Mouse (Mus musculus) liver, adult 2 months (tissue): ENCODE data around the gene Spint5. TPM values are rescaled to one million over a fixed set of nuclear protein-coding genes. Genes with fewer than 3 reads are reported as not detected.

ENCODE experiments used
- DNase-seq: peaks from one replicate; pipeline ENCODE4 v3.0.0-alpha.2; 2011; ENCODE audit warnings: low read depth, low spot score; ENCODE audit errors: extremely low read depth
- H3K27ac ChIP-seq: fragments of 200-500 bp; replicated peaks from 2 replicates; pipeline ENCODE4 v1.5.1; 2012; ENCODE audit warnings: low read depth, mild to moderate bottlenecking, control low read depth, inconsistent platforms, low read length; ENCODE audit not compliant: insufficient read depth
- H3K27me3 ChIP-seq: fragments of 200-500 bp; 2 replicates; pipeline ENCODE4 v1.6.1; 2012; ENCODE audit warnings: mild to moderate bottlenecking, moderate library complexity, low read length, inconsistent platforms; ENCODE audit not compliant: control insufficient read depth, insufficient read depth
- H3K36me3 ChIP-seq: fragments of 200-500 bp; 2 replicates; pipeline ENCODE4 v1.6.1; 2012; ENCODE audit warnings: low read length, inconsistent platforms; ENCODE audit not compliant: control insufficient read depth, insufficient read depth
- H3K4me1 ChIP-seq: fragments of 200-500 bp; 2 replicates; pipeline ENCODE4 v1.6.1; 2011; ENCODE audit warnings: low read length; ENCODE audit not compliant: control insufficient read depth, insufficient read depth
- H3K4me3 ChIP-seq: fragments of 200-500 bp; 2 replicates; pipeline ENCODE4 v1.5.1; 2011; ENCODE audit warnings: low read depth, mild to moderate bottlenecking, control low read depth, low read length, moderate library complexity; ENCODE audit not compliant: insufficient read depth
- H3K79me2 ChIP-seq: fragments of 200-500 bp; 2 replicates; pipeline ENCODE4 v1.6.1; 2012; ENCODE audit warnings: inconsistent platforms, mild to moderate bottlenecking, low read length, moderate library complexity; ENCODE audit not compliant: control insufficient read depth, insufficient read depth
- H3K9ac ChIP-seq: fragments of 200-500 bp; 2 replicates; pipeline ENCODE4 v1.6.1; 2012; ENCODE audit warnings: low read depth, mild to moderate bottlenecking, control low read depth, inconsistent platforms, low read length
- CTCF ChIP-seq: fragments of 200-500 bp; IDR thresholded peaks from 2 replicates; pipeline ENCODE4 v1.5.1; 2011; ENCODE audit warnings: low read depth, low read length, control low read depth
- POLR2A ChIP-seq: fragments of 200-500 bp; IDR thresholded peaks from 2 replicates; pipeline ENCODE4 v1.6.1; 2011; ENCODE audit warnings: low read length, control low read depth; ENCODE audit not compliant: insufficient read depth; ENCODE audit errors: extremely low read depth
- WGBS: fragments of 180-500 bp; shearing (Covaris S2); methylation state at CpG from one replicate; pipeline ENCODE4 v1.1.7; 2018; 5-methylcytosine and 5-hydroxymethylcytosine counted together
- polyA plus RNA-seq: library from polyadenylated mRNA; depleted of rRNA; stranded (reverse); fragments of >200 nt; gene quantifications from 2 replicates; pipeline ENCODE4 v1.2.3, GENCODE M21; 2012
- total RNA-seq: library from RNA; depleted of rRNA; stranded (reverse); fragments of >200 nt; gene quantifications from 2 replicates; pipeline ENCODE4 v1.2.3, GENCODE M21; 2014

The Spint5 gene
- total and polyA plus RNA-seq, 2 experiments, result not detected

- no peak for DNase-seq
- H3K27ac ChIP-seq, result no peak overlapping the region
Measured at GRCm38 (mm10) chr2:164731719-164732118, 16.6 kb downstream of the Spint5 start.

GRCm38 (mm10) chr2:164733259-164733658 is 18.2 kb downstream of the Spint5 start:
- H3K4me1 ChIP-seq, result no peaks in the 10 kb centered on the region
- no peak for TF ChIP-seq CTCF
- no peak for TF ChIP-seq POLR2A
- WGBS, result 83% methylated on average over 2 of the region's 2 CpGs
- H3K27ac ChIP-seq, result no peak overlapping the region
- no peak for DNase-seq
- no peaks in the 10 kb centered on the region for H3K36me3 ChIP-seq
- H3K27me3 ChIP-seq, result no peaks in the 10 kb centered on the region
- no peak overlapping the region for H3K4me3 ChIP-seq
- no peak overlapping the region for H3K9ac ChIP-seq
- H3K79me2 ChIP-seq, result no peaks in the 10 kb centered on the region

More at GRCm38 (mm10) chr2:164731719-164732118, 16.6 kb downstream of the Spint5 start:
- Histone ChIP-seq H3K4me3 (no peak overlapping the region), H3K79me2 (no peaks in the 10 kb centered on the region), H3K27me3 (no peaks in the 10 kb centered on the region), H3K36me3 (no peaks in the 10 kb centered on the region), H3K4me1 (no peaks in the 10 kb centered on the region), H3K9ac (no peak overlapping the region)
- no peak for TF ChIP-seq CTCF
- no peak for TF ChIP-seq POLR2A
- 85% methylated on average over 5 of the region's 5 CpGs for WGBS

- WGBS, result 90% methylated on average over 5 of the region's 5 CpGs
- no peak overlapping the region for H3K4me3 ChIP-seq
- TF ChIP-seq POLR2A (no peak), CTCF (no peak)
- no peaks in the 10 kb centered on the region for H3K4me1 ChIP-seq
- no peak overlapping the region for H3K27ac ChIP-seq
- H3K36me3 ChIP-seq, result no peaks in the 10 kb centered on the region
- H3K9ac ChIP-seq, result no peak overlapping the region
- H3K27me3 ChIP-seq, result no peaks in the 10 kb centered on the region
- H3K79me2 ChIP-seq, result no peaks in the 10 kb centered on the region
- no peak for DNase-seq
Measured at GRCm38 (mm10) chr2:164734839-164735238, 19.7 kb downstream of the Spint5 start.

- Histone ChIP-seq H3K9ac (no peak overlapping the region), H3K4me1 (no peaks in the 10 kb centered on the region), H3K27ac (no peak overlapping the region), H3K79me2 (no peaks in the 10 kb centered on the region), H3K36me3 (no peaks in the 10 kb centered on the region), H3K4me3 (no peak overlapping the region), H3K27me3 (no peaks in the 10 kb centered on the region)
- WGBS, result 94% methylated on average over 5 of the region's 5 CpGs
- TF ChIP-seq POLR2A, result no peak
- no peak for TF ChIP-seq CTCF
- DNase-seq, result no peak
Measured at GRCm38 (mm10) chr2:164735446-164735845, 20.3 kb downstream of the Spint5 start.

- 89% methylated on average over 3 of the region's 3 CpGs for WGBS
- no peak overlapping the region for H3K9ac ChIP-seq
- no peak overlapping the region for H3K27ac ChIP-seq
Measured at GRCm38 (mm10) chr2:164737377-164738090, 22.4 kb downstream of the Spint5 start.

GRCm38 (mm10) chr2:164739876-164740275 is 24.8 kb downstream of the Spint5 start:
- H3K4me3 ChIP-seq, result no peak overlapping the region
- no peak overlapping the region for H3K27ac ChIP-seq
- H3K9ac ChIP-seq, result no peak overlapping the region
- no peaks in the 10 kb centered on the region for H3K27me3 ChIP-seq
- no peaks in the 10 kb centered on the region for H3K4me1 ChIP-seq
- H3K36me3 ChIP-seq, result no peaks in the 10 kb centered on the region
- TF ChIP-seq CTCF, result no peak
- no peak for TF ChIP-seq POLR2A
- H3K79me2 ChIP-seq, result no peaks in the 10 kb centered on the region
- DNase-seq, result no peak
- 62% methylated on average over 7 of the region's 7 CpGs for WGBS

More at GRCm38 (mm10) chr2:164737377-164738090, 22.4 kb downstream of the Spint5 start:
- Histone ChIP-seq H3K79me2 (no peaks in the 10 kb centered on the region), H3K4me3 (no peak overlapping the region), H3K4me1 (no peaks in the 10 kb centered on the region), H3K27me3 (no peaks in the 10 kb centered on the region), H3K36me3 (no peaks in the 10 kb centered on the region)
- no peak for DNase-seq
- TF ChIP-seq CTCF, result no peak
- no peak for TF ChIP-seq POLR2A
